Mouse (Mus musculus): ENCODE data around the gene Arl2.

DNA sequence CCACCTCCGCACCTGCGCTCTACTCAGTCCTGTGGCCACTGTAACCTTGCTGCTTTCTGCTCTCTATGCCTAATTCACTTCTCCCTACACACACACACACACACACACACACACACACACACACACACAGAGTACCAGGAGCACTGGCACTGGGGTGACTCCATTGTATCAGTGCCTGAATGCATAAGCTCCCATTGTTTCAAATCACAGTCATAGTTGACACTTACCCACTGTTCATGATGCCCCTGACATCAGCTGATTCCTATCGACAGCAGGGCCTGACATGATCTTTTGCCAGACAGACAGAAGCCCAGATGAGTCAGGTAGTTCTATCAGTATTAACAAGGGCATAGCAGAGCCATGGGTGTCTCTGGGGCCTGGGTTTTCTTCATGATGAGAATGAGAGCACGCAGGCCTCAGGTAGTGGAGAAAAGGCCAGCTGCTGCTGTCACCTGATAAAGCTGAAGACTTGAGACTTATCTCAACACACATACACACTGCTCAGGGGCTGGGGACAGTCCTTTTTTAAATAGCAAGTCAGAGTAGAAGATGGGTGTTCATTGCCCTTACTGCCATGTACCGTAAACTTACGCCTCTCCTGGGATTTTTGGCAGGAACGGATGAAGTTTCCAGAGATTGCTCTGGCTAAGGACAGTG is 9.0 kb downstream of the Arl2 start:
- TF ChIP-seq CTCF (IDR thresholded peaks at IDR 0.05; ENCODE audit: insufficient read depth, low read depth, low read length) = no peak
- TF ChIP-seq POLR2A (IDR thresholded peaks at IDR 0.05; ENCODE audit: insufficient read depth, low read depth, low read length) = no peak

Measured in olfactory bulb, adult 2 months (tissue).